Mouse (Mus musculus): Measurements from ENCODE around the gene Csnk1d.

The Csnk1d gene

DNA sequence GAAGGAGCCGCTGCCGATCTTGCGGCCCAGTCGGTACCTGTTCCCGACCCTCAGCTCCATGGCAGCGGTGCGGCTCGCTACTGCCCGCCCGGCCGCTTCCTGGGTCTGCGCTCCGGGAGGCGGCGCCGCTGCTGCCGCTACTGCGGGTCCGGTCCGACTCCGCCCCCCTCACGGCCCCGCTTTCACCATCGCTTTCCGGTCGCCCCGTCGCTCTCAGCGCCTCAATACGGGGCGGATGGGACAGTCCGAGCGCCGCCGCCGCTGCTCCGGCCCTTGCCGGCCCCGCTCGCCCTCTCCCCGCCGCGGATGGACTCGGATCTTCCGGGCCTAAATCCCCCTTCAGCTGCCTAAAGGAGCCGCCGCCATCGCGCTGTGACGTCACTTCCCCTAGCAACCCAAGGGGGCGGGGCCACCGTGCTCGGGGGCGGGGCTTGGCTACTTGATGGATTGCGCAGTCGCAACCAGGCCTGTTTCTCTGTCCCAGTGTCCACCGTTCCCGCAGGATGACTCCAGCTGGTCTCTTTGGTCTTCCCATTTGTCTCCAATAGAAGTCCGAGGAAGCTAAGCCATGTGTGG, at the start of gene Csnk1d:
Gene Csnk1d (minus strand): TSS at position 380 of the 576 bp plus-strand sequence.
- CTCF ChIA-PET, result no interaction called here

DNA sequence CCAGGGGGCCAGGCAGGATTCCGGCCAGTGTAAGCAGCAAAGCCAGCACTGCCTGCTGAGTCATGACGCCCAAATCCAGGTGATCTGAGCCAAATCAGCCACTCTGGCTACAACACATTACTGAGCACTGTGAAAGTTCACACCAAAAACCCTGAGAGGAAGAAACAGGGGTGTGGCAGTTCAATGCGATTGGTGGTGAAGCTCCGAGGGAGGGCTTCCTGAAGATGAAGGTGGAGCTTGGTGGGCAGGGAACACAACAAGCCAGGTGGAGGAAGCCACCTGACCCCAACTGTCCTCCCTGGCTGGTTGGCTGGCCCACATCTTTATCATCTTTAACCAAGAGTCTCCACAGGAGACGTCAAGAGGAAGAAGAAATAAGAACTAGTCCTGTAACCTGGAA, 48.2 kb upstream of the Csnk1d start, which contains the start of gene Cd7:
Gene Cd7 (minus strand): TSS at position 117 of the 400 bp plus-strand sequence.
- CTCF ChIA-PET, result no interaction called here

DNA sequence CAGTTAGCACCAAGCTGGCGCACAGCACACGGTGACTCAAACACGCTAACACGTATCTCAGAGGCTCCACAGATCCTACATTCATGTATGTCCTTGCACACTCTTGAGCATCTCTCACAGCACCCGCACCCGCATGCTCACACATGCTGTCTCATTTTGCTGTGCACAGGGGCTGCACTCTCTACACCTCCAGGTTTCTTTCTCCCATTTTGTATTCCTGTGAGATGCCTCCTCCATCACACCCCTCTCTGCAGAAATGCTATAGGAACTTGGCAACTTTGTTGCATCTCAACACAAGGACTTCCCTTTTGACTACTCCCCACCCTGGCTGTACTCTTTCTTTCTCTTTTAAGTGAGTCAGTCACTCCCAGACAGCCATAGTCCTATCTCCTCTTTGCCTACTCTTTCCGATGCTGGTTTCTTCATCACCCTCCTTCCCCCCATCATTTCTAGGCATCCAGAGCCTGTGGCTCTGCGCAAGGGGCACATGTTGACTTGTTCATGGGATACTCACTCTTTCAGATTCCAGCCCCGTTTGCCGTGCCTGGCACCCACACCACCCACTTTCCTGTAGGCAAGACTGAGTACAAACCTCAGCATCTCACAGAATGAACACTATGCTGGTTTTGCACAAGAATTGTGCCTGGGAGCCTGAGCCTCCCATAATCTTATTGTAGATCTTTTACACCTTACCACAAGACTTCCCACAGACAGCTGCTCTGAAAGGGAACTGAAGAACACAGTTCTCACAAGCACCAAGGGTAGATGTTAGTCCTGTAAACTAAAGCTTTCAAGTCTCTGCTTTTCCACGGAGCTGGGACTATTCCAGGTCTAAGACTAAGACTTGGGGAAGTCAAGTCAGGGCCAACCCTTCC, 47.5 kb upstream of the Csnk1d start:
- CTCF ChIA-PET, result no interaction called here

DNA sequence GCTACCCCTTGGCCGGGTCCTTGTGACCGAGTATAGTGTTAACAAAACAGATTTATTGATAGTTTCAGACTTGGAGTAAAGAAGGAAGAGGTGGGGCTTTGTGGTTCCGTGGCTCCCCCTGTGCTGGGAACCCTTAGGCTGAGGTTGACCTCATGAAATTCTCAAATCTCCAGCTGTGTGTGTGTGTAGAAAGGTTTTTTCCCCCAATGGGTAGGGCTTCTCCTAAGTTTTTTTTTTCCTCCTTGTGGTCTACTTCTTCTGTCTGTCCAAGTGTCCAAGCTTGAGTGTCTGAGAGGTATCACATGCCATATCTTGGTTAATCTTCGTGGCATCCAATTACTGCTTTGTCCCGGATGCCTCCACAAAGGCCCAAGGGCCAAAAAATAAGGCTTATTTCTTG, 42.0 kb upstream of the Csnk1d start:
- CTCF ChIA-PET, result no interaction called here

DNA sequence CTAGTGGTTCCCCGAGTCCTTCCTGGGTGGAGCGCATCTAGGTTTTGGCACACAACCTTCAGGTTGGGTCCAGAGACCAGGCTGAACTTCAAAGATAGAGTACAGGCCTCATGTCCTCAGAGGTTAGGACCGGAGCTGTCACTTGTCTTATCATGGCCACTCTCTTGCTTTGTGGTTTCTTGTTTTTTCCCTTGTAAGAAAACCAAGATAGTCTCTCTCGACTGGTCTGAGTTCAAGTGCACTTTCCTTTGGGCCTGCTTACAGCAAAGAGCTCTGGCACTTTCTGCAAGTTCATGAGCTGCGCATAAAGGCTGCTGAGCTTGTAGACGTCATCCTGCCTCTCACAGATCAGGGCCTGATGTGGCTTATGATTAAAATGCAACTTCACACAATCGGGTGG, 36.1 kb upstream of the Csnk1d start:
- CTCF ChIA-PET, result no interaction called here

DNA sequence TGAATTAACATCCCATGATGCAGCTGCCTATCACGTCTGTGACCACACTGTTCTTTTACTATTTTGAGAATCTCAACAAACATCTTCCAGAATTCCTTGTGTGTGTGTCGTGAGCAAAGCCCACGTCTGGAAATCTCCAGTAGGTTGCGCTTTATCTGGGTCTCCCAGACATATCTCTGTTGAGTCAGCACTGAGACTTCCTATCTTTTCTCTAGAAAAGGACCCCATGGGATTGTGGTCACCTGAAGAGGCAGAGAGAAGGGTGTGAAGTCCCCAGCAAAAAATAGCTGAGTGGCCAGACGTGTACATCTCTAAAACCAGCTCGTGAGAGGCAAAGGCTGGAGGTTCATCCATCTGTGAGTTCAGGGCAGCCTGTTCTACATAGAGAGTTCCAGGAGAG, 33.0 kb upstream of the Csnk1d start:
- CTCF ChIA-PET, result interaction anchor here (0.5 to 0.6 kb wide), 2 partner anchors 886 to 1771 kb away, joined by 3 to 5 read pairs; no protein-coding TSS in a partner anchor

DNA sequence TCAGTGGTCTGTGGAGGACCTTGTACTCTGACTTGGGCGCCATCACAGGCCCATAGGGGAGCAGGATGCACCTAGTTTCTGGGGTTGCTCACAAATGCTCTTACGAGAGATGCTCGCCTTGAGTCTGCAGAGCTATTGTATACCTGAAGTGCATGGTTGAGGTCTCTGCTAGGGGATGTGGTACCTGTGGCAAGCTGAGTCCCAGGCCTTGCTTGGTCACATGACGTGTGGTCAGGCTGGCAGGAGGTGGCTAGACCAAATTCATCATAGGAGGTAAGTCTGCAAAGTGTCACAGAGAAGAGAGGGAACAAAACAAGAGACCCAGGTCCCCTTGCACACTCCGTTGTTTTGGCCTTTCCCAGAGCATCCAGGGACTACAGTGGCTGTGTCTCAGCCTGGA, 28.4 kb upstream of the Csnk1d start:
- CTCF ChIA-PET, result no interaction called here

DNA sequence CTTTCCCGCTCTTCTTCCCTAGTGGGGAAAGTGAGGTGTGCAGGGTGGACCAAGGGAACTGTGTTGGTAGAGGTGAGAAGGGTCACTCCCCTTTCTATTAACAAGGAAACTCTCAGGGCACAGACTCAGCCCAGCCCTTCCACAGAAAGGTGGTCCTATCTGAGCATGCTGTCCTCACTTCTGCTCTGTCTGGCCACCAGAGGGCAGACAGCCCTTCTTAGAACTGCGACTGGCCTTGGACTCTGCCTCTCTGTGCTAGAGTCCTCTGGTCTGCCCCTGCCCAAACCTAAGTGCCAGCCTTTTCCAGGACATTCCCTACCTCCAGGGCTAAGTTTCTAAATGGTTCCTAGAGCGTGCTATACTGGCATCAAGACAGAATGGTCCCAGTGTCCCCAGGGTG, 26.6 kb upstream of the Csnk1d start:
- CTCF ChIA-PET, result no interaction called here

DNA sequence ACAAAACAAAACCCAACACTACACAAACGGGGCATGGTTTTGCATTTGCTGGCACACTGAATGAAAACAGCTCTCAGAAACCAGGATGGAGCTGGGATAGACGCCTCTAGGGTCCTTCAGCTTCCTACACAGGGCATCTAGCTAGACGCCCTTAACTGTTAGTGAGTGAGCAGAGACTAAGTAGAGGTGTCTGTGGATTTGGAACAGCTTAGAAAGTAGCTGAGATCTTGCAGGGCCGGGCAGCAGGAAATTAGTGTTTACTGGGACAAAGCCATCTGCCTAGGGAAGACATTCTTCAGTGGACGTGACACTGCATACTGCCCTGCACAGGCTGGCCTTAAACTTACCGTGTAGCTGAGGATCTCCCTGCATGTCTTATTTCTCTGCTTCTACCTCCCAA, 24.3 kb upstream of the Csnk1d start:
- CTCF ChIA-PET, result no interaction called here

DNA sequence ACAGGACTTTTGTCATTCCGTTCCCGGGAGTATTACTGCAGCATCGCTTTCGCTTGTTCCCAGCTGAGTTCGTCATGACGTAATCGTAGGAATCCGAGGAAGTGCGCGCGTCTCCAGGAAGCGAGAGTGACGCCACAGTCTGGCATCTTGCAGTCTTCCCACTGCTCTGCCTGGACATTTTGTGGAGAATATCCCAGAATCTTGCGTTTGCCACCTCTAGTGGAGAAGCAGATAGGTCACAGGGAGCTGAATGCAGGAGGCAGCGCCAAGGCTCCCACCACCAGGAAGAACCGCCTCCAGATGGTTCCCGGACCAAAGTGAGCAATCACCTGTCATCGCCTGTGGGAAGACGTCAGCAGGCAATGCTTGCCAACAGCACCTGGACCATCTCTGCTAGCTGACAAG, 23.8 kb upstream of the Csnk1d start:
- CTCF ChIA-PET, result no interaction called here

DNA sequence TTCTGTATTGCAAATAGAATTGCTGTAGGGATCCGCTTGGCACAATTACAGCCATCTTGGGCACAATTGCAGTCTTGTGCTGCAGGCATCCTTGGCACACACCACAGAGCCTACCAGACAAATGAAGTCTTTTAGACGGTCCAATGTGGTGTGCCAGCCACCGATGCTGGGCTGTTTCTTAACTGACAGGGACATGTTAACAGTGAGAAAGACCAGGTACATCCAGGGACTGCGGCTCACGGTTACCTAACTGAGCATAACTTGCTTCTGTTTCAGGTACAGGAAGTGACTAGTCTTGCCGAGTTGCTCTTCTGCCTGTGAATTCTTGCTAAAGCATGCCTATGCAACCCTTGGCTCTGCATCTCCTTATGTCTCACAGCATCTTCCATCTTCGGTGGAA, 22.5 kb upstream of the Csnk1d start:
- CTCF ChIA-PET, result no interaction called here

DNA sequence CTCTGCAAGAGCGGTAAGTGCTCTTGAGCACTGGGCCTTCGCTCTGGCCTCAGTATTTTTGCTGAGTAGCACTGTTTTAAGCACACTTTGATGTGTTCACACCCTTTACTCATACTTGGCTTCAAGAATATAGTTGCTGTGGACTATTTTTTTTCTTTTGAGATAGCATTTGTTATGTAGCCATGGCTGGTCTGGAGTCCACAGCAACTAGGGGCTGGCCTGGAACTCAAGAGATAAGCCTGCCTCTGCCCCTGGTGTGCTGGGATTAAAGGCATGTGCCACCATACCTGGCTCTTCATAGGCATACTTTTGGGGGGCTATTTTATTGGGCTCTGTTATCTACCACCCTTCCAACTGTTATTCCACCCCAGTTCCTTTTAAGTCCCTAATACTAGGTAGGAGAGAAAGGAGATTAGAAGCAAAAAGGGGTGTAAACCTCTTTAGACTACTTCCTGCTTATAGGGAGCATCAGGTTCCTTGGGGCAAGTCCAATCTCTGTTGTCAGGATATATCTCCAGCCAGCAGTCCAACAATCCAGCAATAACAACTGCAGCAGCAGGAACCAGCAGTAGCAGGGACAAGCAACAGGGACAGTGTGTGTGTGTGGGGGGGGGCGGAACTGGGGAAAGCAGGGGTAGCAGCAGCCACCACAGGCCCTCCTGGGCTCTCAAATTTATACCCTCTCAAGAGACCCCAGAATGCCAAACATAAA, 19.1 kb upstream of the Csnk1d start:
- CTCF ChIA-PET, result no interaction called here

DNA sequence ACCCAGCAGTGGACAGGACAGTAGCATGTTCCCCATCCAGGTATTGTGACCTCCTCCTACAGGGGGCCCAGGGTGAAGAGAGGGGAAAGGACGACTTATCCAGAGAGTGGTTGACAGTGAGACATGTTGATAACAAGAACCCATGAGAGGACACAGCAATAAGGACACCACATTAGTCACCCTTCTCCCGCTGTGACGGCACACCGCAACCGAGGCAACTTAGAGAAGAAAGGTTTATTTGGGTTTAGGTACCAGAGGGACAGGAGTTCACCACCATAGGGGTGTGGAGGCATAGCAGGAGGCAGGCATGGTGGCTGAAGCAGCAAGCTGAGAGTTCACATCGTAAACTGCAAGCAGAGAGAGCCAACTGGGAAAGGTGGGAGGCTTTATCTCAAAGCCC, 15.1 kb upstream of the Csnk1d start:
- CTCF ChIA-PET, result no interaction called here

DNA sequence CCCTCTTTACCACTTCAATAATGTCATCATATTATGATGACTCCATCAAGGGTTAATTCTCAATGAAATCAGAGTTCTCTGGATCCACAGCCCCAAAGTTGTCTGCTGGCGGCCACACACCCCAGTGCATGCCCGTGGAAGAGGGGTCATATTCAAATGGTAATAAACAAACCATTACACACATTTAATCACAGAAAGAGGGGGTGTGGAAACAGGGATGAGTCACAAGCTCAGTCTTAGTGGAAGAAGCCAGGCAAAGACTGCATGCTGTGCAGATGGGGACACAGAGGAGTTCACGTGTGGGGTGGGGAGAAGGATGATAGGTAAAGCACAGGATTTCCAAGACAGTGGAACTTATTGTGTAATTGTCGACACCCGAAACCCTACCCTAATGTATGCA, 13.2 kb upstream of the Csnk1d start:
- CTCF ChIA-PET, result no interaction called here

DNA sequence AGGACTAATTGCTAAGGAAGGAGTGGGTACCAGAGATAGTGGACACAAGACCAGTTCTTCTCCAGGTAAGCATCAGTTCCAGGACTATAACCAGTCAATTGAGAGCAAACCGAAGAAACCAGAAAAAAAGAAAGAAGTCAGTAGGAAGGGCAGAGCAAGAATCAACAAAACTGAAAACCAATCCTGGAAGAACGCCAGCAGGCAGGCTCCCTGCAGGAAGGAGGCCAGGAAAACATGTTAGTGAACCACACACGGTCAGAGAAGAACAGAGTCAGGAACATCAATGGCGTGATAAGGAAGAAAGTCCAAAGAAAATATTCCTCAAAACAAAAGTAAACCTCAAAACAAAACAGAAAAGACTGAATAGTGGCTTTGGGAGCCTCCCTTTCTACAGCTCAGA, 10.8 kb upstream of the Csnk1d start:
- CTCF ChIA-PET, result no interaction called here

DNA sequence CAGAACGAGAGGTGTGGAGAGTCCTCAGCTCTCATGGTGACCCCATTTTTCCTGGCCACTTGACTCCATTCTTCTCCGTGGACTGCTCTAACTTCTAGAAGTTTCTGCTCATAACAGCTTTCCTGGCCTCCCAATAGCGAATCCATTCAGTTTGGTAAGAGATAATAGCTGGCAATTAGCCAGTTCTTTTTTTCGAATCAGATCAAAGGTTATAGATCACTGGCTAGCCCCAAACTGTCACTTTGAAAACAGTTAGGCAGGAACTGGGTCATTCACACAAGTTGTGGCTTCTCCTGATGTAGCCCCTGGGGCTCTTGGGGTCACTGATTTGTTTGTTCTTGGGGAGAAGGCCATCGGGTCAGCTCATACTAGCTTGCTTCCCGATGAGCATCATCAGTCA, 3.6 kb upstream of the Csnk1d start:
- CTCF ChIA-PET, result no interaction called here

DNA sequence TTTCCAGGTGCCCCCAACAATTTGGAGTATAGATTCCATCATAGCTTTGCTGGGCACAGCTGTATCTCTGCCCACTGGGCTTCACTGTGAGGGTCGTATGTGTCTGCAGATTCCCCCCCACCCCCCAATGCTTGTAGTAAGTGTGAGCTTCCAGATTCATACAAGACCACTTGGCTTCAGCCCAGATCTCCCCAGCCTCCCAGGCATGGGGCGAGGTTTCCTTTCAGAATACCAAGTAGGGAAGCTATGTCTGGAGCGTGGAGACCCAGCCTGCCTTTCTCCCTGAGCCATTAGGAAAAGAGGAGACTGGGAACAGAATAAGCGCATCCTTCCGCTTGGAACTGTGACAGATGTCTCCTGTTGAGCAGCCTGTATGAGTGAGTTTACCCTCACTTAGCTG, 2.5 kb upstream of the Csnk1d start:
- CTCF ChIA-PET, result no interaction called here

DNA sequence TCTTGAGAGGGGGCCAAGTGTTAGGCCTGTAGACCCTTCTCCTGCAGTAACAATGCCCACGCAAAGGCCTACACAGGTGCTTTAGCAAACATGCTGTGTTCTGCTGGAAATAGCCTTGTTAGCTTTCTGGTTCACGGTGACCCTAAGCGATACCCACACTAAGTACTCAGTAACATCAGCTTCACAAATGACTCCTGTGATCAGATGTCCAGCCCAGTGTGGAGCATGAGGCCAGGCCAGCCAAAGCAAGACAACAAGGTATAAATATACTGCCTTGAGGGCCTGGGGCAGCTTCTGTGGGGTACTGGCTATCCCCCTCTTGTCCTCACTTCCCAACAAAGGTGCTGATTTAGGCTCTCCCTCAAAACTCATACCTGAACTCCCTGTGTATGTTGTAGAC, 1.9 kb upstream of the Csnk1d start:
- CTCF ChIA-PET, result no interaction called here

DNA sequence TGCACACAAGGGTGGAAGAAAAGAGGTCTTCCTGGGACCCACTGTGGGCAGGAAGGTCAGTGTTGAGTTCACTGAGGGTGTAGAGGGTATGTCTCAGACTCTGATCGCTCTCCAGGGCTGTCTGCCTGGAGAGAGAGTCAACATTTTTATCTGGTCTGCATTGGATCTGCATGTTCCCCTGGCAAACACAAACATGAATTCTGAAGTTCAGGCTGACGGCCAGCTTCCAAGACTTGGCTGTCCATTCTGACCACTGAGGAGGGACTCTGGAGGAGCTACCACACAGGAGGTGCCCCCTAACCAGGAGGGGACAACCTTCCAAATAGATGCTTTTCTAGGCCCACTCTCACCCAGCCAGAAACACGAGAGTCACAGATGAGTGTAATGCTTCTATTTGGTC, 661 bp upstream of the Csnk1d start:
- CTCF ChIA-PET, result no interaction called here

DNA sequence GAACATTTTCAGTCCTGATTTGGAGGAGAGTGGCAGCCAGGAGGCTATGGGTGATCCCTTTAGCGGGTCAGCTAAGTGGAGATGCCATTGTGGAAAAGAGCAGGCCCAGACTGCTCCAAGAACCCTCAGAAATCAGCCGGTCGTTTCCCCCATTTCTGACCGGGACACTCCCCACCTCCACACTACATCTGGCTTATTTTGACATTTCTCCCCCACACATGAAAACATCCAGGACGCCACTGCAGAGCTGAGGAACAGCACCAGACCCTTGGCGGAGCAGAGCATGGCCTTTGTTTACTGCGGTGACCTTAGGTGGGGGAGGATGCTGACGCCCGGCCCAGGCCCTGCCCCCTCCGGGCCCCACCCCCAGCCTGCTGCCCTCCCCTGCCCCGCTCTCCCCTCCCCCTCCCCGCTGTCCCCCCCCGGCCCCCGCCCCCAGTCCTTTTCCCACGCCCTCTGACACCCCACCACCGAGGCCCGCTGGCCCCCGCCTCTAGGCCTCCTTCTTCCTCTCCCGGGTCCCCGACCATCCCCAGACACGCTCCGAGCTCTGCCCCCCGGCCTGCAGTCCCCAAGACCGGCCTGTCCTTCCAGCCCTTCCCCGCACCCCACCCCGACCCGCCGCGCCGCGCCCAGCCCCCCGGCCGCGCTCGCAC, 876 bp downstream of the Csnk1d start:
- CTCF ChIA-PET, result interaction anchor here (0.9 kb wide), 1 partner anchor 192 kb away, joined by 3 read pairs; no protein-coding TSS in a partner anchor

DNA sequence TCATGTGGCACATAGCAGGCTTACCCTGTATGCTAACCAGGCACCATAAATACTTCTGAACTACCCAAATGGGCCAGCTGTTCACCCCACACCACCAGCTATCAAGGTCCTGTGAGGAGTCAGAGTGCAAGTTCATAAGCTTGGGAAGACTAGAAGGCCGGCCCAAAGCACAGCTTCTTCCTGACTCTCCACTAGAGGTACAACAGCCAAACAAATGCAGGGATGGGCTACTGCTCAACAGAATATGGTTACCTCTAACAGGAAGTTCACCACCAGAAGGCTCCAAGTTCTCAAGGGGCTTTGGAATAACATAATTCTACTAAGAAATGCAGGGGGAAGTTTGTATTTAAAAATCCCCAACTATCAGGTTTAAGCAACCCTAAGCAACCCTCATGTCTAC, 1.6 kb downstream of the Csnk1d start:
- CTCF ChIA-PET, result interaction anchor here (0.9 kb wide), 1 partner anchor 192 kb away, joined by 3 read pairs; no protein-coding TSS in a partner anchor

DNA sequence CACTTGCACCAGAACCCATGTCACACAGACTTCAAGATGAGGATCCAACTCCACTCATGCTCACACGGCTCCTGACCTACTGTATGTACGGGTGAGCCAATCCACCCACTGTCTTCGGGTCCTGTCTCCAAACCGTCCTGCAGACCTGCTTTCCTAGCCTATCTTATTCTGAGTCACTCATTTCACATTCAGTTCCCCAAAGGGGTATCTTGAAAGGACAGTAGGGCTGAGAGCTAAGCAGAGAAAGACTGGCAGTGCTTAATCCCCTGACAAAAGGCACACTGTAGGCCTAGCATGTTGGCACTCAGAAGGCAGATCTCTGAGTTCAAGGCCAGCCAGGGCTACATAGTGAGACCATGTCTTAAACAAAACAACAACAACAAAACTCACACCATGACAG, 2.7 kb downstream of the Csnk1d start:
- CTCF ChIA-PET, result no interaction called here
